Mouse (Mus musculus) liver, embryonic 14.5 days (tissue): ENCODE results near the gene Nubpl. TPM values are rescaled to one million over a fixed set of nuclear protein-coding genes. Genes with fewer than 3 reads are reported as not detected.

Experiments used
- ATAC-seq: fragments of 200-750 bp; cut with Nextera tagmentation; 2 replicates; pipeline ENCODE4 v1.8.0; 2017; ENCODE audit warnings: moderate number of reproducible peaks, mild to moderate bottlenecking, moderate library complexity; ENCODE audit not compliant: insufficient read depth
- DNase-seq, 3 experiments: peaks; one replicate each; pipeline ENCODE4 v3.0.0-alpha.2; 2012 to 2013; ENCODE audit warnings: low read depth in 3 of 3, low spot score in 3 of 3
- H3K27ac ChIP-seq: fragments of 300-500 bp; sonication (generic); 2 replicates; pipeline ENCODE4 v1.5.1; 2014; ENCODE audit warnings: moderate library complexity, mild to moderate bottlenecking, control low read depth, inconsistent platforms
- H3K27me3 ChIP-seq: fragments of 300-500 bp; sonication (generic); 2 replicates; pipeline ENCODE4 v1.6.1; 2014; ENCODE audit warnings: mild to moderate bottlenecking, low read length, moderate library complexity; ENCODE audit not compliant: control insufficient read depth, insufficient read depth
- H3K36me3 ChIP-seq: fragments of 300-500 bp; sonication (generic); replicated peaks from 2 replicates; pipeline ENCODE4 v1.6.1; 2014; ENCODE audit warnings: low read depth; ENCODE audit not compliant: control insufficient read depth, insufficient read depth
- H3K4me1 ChIP-seq, 2 experiments: fragments of 200-500 bp in 1 of 2; fragments of 300-500 bp in 1 of 2; sonication (generic) in 1 of 2; replicated peaks; 2 replicates each; pipeline ENCODE4 v1.6.1; 2012 to 2014; ENCODE audit warnings: antibody characterized with exemption in 1 of 2, inconsistent platforms in 1 of 2, low read length in 1 of 2; ENCODE audit not compliant: control insufficient read depth in 2 of 2, insufficient read depth in 2 of 2
- H3K4me2 ChIP-seq: fragments of 300-500 bp; sonication (generic); 2 replicates; pipeline ENCODE4 v1.6.1; 2014; ENCODE audit warnings: low read depth, mild to moderate bottlenecking, control low read depth, moderate library complexity
- H3K4me3 ChIP-seq, 2 experiments: fragments of 200-500 bp in 1 of 2; fragments of 300-500 bp in 1 of 2; sonication (generic) in 1 of 2; 2 replicates each; pipeline ENCODE4 v1.5.1; 2012 to 2014; ENCODE audit warnings: low read depth in 2 of 2, low read length in 2 of 2, mild to moderate bottlenecking in 2 of 2, control low read depth in 1 of 2, inconsistent platforms in 1 of 2, moderate library complexity in 1 of 2; ENCODE audit not compliant: insufficient read depth in 1 of 2
- H3K9ac ChIP-seq: fragments of 300-500 bp; sonication (generic); replicated peaks from 2 replicates; pipeline ENCODE4 v1.6.1; 2014; ENCODE audit warnings: mild to moderate bottlenecking, control low read depth, moderate library complexity
- H3K9me3 ChIP-seq: fragments of 300-500 bp; sonication (generic); 2 replicates; pipeline ENCODE4 v1.6.1; 2016; ENCODE audit warnings: low read length, mixed read lengths; ENCODE audit not compliant: control insufficient read depth
- CTCF ChIP-seq: IDR thresholded peaks from 2 replicates; pipeline ENCODE4 v1.5.1; 2016; ENCODE audit warnings: antibody characterized with exemption, low read depth, control low read depth
- EP300 ChIP-seq: IDR thresholded peaks from 2 replicates; pipeline ENCODE4 v1.6.1; 2016; ENCODE audit warnings: antibody characterized with exemption, low read depth
- WGBS: fragments of 180-500 bp; shearing (Covaris S2); extraction: QIAGEN DNeasy Blood & Tissue Kit; methylation state at CpG from one replicate; pipeline ENCODE4 v1.1.7; 2014; ENCODE audit not compliant: insufficient replicate concordance; 5-methylcytosine and 5-hydroxymethylcytosine counted together
- polyA plus RNA-seq, 2 experiments: library from polyadenylated mRNA; depleted of rRNA in 1 of 2; stranded (reverse) in 1 of 2; unstranded in 1 of 2; fragments of >200 nt; fragmentation: Nextera tagmentation in 1 of 2; extraction: Ambion mirVana in 1 of 2; gene quantifications; 2 replicates each; pipeline versions ENCODE4 v1.2.1 to v1.2.3; 2012 to 2014

Nubpl gene
- polyA plus RNA-seq, 2 experiments = 1.9 to 5.0 TPM

GRCm38 (mm10) chr12:52297988-52298387 is 200.5 kb downstream of the Nubpl start:
- Histone ChIP-seq H3K9me3 (no peaks in the 10 kb centered on the region), H3K36me3 (no peaks in the 10 kb centered on the region), H3K27ac (no peak overlapping the region), H3K4me1 (peaks cover 0 to 8% of the 10 kb centered on the region in 2 experiments; a peak in 2 of 4 replicates), H3K4me3 (no peak overlapping the region), H3K27me3 (no peaks in the 10 kb centered on the region), H3K9ac (no peak overlapping the region), H3K4me2 (no peak overlapping the region)
- DNase-seq (no peak), ATAC-seq (no peak)
- 52% methylated on average over 2 of the region's 2 CpGs for WGBS
- TF ChIP-seq CTCF (no peak), EP300 (no peak)

- Histone ChIP-seq H3K4me1 (peaks cover 0 to 8% of the 10 kb centered on the region in 2 experiments; a peak in 2 of 4 replicates), H3K4me3 (no peak overlapping the region), H3K4me2 (no peak overlapping the region), H3K27ac (no peak overlapping the region), H3K36me3 (no peaks in the 10 kb centered on the region), H3K9ac (no peak overlapping the region), H3K9me3 (no peaks in the 10 kb centered on the region), H3K27me3 (no peaks in the 10 kb centered on the region)
- DNase-seq (no peak), ATAC-seq (no peak)
- TF ChIP-seq EP300 (no peak), CTCF (no peak)
- WGBS = 21% methylated on average over 1 of the region's 1 CpGs
Observed at GRCm38 (mm10) chr12:52298683-52299082, 201.1 kb downstream of the Nubpl start.

- DNase-seq (no peak), ATAC-seq (no peak)
- WGBS = 65% methylated on average over 2 of the region's 2 CpGs
- no peaks in the 10 kb centered on the region for H3K27me3 ChIP-seq
- TF ChIP-seq EP300 (no peak), CTCF (no peak)
- no peaks in the 10 kb centered on the region for H3K36me3 ChIP-seq
- no peaks in the 10 kb centered on the region for H3K9me3 ChIP-seq
- no peak overlapping the region for H3K27ac ChIP-seq
- peaks cover 0 to 8% of the 10 kb centered on the region in 2 experiments; a peak in 2 of 4 replicates for H3K4me1 ChIP-seq
- H3K4me2 ChIP-seq = no peak overlapping the region
- no peak overlapping the region for H3K9ac ChIP-seq
- no peak overlapping the region for H3K4me3 ChIP-seq
Observed at GRCm38 (mm10) chr12:52302961-52303360, 205.4 kb downstream of the Nubpl start.

DNA sequence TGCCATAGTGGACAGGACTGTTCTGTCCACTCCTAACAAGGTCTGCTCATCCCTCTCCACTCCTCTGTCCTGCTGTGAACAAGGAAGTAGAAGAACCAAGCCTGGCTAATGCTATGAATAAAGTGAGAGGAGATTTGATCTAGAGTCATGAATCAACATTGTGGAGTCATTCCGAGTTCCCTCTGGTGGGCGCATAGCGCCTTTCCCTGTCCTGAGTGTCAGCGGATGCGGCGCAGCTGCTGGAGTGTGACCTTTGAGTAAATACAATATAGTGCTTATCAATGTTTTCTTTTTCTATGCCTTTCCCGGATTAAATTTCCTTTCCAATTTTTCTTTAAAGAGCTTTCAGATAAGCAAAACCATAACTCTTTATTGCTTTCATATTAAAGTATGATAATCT is 208.8 kb downstream of the Nubpl start:
- ATAC-seq (no peak), DNase-seq (no peak)
- TF ChIP-seq EP300 (no peak), CTCF (no peak)
- Histone ChIP-seq H3K4me1 (no peaks in the 10 kb centered on the region), H3K9me3 (no peaks in the 10 kb centered on the region), H3K9ac (no peak overlapping the region), H3K27ac (no peak overlapping the region), H3K27me3 (no peaks in the 10 kb centered on the region), H3K4me2 (no peak overlapping the region), H3K36me3 (no peaks in the 10 kb centered on the region), H3K4me3 (no peak overlapping the region)
- WGBS = 84% methylated on average over 7 of the region's 7 CpGs

DNA sequence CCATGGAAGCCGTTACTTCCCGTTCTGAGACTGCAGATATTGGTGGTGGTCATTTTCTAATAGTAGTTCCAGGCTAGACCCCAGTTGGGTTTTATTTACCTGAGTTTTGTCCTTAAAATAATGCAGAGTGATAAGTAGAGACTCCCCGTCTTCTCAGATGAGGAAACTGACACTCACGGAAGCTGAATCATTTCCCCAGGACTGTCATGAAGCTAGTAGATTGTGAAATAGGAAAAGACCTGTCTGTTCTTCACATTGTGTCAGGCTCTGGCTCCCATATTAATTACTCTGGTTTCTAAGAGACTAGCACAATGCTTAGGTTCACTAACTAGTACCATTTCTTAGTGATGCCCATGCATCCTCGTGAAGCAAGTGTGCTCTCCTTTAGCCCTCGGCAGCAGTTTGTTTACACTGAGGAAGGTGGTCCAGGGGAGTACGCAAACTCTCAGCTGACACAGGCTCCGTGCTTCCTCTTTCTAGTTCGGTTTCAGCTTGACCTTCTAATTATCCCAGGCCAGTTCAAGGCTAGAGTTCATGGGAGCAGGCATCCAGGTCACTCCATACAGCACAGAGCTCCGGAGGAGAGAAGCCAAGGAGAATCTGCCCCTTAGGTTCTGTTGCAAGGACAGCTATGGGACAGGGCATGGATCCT is 209.9 kb downstream of the Nubpl start:
- DNase-seq = no peak
- no peaks in the 10 kb centered on the region for H3K27me3 ChIP-seq
- no peak overlapping the region for H3K4me2 ChIP-seq
- no peaks in the 10 kb centered on the region for H3K4me1 ChIP-seq
- H3K27ac ChIP-seq = no peak overlapping the region
- TF ChIP-seq EP300 (no peak), CTCF (no peak)
- 40% methylated on average over 10 of the region's 10 CpGs for WGBS
- no peaks in the 10 kb centered on the region for H3K9me3 ChIP-seq
- no peak for ATAC-seq
- no peaks in the 10 kb centered on the region for H3K36me3 ChIP-seq
- no peak overlapping the region for H3K9ac ChIP-seq
- H3K4me3 ChIP-seq = no peak overlapping the region
